Mouse (Mus musculus): ENCODE data around the gene Sorbs1. TPM values are rescaled to one million over a fixed set of nuclear protein-coding genes. Genes with fewer than 3 reads are reported as not detected.

Gene Sorbs1
- polyA plus RNA-seq, 1 experiment from 2014 or later: 73.8 TPM

DNA sequence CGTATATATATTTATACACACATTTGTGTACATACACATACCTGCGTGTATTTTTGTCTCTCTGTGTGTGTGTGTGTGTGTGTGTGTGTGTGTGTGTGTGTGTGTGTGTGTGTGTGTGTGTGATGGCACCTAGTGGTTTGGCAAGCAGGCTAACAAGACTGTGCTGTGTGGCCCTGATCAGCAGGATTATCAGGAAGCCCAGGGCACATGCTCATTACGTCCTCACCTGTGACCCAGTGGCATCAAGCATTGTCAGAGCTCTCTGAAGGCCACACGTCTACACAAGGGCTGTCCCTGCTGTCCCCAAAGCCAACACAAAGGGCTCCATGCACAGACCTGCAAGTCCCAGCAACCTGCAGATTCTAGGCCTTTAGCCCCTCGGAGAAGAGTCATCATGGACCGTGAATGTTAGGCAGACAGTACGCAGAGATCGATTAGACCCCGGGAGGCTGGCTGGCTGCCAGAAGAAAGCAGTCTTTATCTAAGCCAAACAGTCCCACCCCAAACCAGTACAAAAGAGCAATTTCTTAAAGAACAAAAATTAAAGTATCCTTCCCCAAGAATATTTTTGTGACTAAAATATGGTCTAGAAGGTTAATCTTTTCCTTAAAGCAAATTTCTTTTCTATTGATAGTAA, 52.6 kb downstream of the Sorbs1 start:
- H3K36me3 ChIP-seq (ENCODE audit: control insufficient read depth, insufficient read depth): no peaks in the 10 kb centered on the region
- peaks cover 5% of the 10 kb centered on the region; the same call in 1 of the 2 replicates for H3K4me1 ChIP-seq (replicated peaks; ENCODE audit: control insufficient read depth, insufficient read depth, low read length)
- 31% methylated on average over 9 of the region's 9 CpGs for WGBS
- no peaks in the 10 kb centered on the region for H3K27me3 ChIP-seq (replicated peaks; ENCODE audit: control insufficient read depth, insufficient read depth, low read length)
- no peak overlapping the region for H3K4me3 ChIP-seq (ENCODE audit: low read depth, low read length)
- no peaks in the 10 kb centered on the region for H3K9me3 ChIP-seq (ENCODE audit: control insufficient read depth)
- no peak overlapping the region for H3K4me2 ChIP-seq (replicated peaks; ENCODE audit: low read depth)
- no peak for TF ChIP-seq CTCF (IDR thresholded peaks at IDR 0.05; ENCODE audit: low read depth)
- ATAC-seq: no peak
- no peak overlapping the region for H3K9ac ChIP-seq (ENCODE audit: low read depth, low read length)
- H3K27ac ChIP-seq (ENCODE audit: low read depth, low read length): no peak overlapping the region

DNA sequence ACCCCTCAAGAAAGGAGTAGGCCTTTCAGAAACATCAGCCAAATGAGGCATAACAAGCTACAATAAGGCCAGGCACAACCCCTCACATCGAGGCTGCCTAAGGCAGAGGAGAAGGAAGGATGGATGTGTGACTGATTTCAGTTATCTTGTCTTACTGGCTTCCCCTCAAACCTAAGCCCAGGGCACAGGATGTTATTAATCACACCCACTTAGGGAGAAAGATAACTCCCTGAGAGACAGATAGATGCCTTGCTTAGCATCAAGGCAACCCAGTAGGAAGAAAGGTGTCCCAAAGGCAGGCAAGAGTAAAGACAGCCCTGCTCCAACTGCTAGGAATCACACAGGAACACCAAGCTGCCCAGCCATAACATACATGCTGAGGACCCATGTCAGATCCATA, 54.2 kb downstream of the Sorbs1 start:
- no peak for ATAC-seq
- H3K27ac ChIP-seq (ENCODE audit: low read depth, low read length): no peak overlapping the region

DNA sequence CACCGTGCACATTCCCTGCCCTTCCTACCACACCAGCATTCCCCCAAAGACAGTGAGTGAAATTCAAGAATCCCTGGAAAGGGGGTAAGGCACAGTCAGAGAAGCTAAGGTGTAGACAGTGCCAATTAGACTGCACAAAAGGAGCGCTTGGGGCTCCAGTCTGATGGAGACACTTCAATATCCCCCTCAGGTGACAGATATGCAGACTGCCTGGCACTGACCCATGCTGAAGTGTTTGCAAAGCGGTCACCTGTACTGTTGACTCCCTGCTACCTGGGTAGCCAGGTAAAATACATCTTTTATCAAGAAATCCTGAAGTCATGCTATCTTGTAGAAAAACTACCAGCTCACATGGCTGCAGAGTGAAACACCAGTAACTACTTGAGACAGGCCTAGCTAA, 54.8 kb downstream of the Sorbs1 start:
- no peak overlapping the region for H3K4me2 ChIP-seq (replicated peaks; ENCODE audit: low read depth)
- no peaks in the 10 kb centered on the region for H3K9me3 ChIP-seq (ENCODE audit: control insufficient read depth)
- peaks cover 5% of the 10 kb centered on the region; the same call in 1 of the 2 replicates for H3K4me1 ChIP-seq (replicated peaks; ENCODE audit: control insufficient read depth, insufficient read depth, low read length)
- no peak for ATAC-seq
- no peaks in the 10 kb centered on the region for H3K36me3 ChIP-seq (ENCODE audit: control insufficient read depth, insufficient read depth)
- H3K4me3 ChIP-seq (ENCODE audit: low read depth, low read length): no peak overlapping the region
- no peaks in the 10 kb centered on the region for H3K27me3 ChIP-seq (replicated peaks; ENCODE audit: control insufficient read depth, insufficient read depth, low read length)
- TF ChIP-seq CTCF (IDR thresholded peaks at IDR 0.05; ENCODE audit: low read depth): no peak
- H3K9ac ChIP-seq (ENCODE audit: low read depth, low read length): no peak overlapping the region
- H3K27ac ChIP-seq (ENCODE audit: low read depth, low read length): no peak overlapping the region
- 78% methylated on average over 3 of the region's 3 CpGs for WGBS

More for the DNA sequence above, 54.2 kb downstream of the Sorbs1 start:
- Histone ChIP-seq H3K27me3 (replicated peaks; ENCODE audit: control insufficient read depth, insufficient read depth, low read length) (no peaks in the 10 kb centered on the region), H3K9ac (ENCODE audit: low read depth, low read length) (no peak overlapping the region), H3K4me1 (replicated peaks; ENCODE audit: control insufficient read depth, insufficient read depth, low read length) (peaks cover 5% of the 10 kb centered on the region; the same call in 1 of the 2 replicates), H3K4me2 (replicated peaks; ENCODE audit: low read depth) (no peak overlapping the region), H3K36me3 (ENCODE audit: control insufficient read depth, insufficient read depth) (no peaks in the 10 kb centered on the region), H3K4me3 (ENCODE audit: low read depth, low read length) (no peak overlapping the region), H3K9me3 (ENCODE audit: control insufficient read depth) (no peaks in the 10 kb centered on the region)
- WGBS: 64% methylated on average over 1 of the region's 1 CpGs
- TF ChIP-seq CTCF (IDR thresholded peaks at IDR 0.05; ENCODE audit: low read depth): no peak

DNA sequence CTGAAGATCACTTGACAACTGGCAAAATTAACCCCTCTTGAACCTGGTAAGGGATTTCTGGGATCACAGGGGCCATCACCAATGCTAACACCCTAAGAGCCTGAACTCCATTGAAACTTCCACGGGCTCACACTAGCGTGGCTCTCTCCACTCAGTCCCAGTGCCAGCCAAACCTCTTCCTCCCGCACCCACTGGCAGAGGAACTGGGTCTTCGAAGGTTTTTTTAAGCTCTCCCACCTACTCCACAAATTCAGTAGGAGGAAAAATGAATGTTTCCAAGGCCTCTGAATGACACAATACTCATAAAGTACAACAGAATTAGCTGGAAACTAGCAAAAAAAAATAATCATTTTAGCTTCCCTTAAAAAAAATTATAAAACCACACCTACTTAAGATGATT, 58.3 kb downstream of the Sorbs1 start:
- 90% methylated on average over 4 of the region's 4 CpGs for WGBS

DNA sequence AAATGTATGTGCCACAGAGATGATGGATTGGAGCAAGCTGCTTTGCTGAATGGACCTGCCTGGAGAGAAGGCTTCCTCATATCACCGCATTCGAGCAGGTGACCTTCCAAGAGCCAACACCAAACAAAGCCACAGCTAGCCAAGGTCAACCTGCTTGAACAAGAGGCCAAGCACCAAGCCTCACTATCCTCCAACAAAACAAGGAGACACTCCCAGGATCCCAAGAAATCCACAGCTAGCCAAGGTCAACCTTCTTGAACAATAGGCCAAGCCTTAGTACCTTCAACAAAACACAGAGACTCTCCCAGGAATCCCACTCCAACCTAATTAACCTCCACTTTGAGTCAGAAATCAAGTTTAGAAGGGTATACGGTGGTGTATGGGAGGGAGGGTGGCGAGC, 59.5 kb downstream of the Sorbs1 start:
- Histone ChIP-seq H3K27ac (ENCODE audit: low read depth, low read length) (no peak overlapping the region), H3K4me1 (replicated peaks; ENCODE audit: control insufficient read depth, insufficient read depth, low read length) (no peaks in the 10 kb centered on the region), H3K9ac (ENCODE audit: low read depth, low read length) (no peak overlapping the region), H3K9me3 (ENCODE audit: control insufficient read depth) (no peaks in the 10 kb centered on the region), H3K4me3 (ENCODE audit: low read depth, low read length) (no peak overlapping the region), H3K4me2 (replicated peaks; ENCODE audit: low read depth) (no peak overlapping the region), H3K27me3 (replicated peaks; ENCODE audit: control insufficient read depth, insufficient read depth, low read length) (no peaks in the 10 kb centered on the region), H3K36me3 (ENCODE audit: control insufficient read depth, insufficient read depth) (0 out of 2 replicates have a peak, but pooled peaks cover 3% of the 10 kb centered on the region)
- 94% methylated on average over 4 of the region's 4 CpGs for WGBS
- TF ChIP-seq CTCF (IDR thresholded peaks at IDR 0.05; ENCODE audit: low read depth): no peak
- no peak for ATAC-seq

More for the DNA sequence above, 58.3 kb downstream of the Sorbs1 start:
- no peak overlapping the region for H3K4me3 ChIP-seq (ENCODE audit: low read depth, low read length)
- ATAC-seq: no peak
- H3K4me2 ChIP-seq (replicated peaks; ENCODE audit: low read depth): no peak overlapping the region
- H3K4me1 ChIP-seq (replicated peaks; ENCODE audit: control insufficient read depth, insufficient read depth, low read length): no peaks in the 10 kb centered on the region
- H3K9me3 ChIP-seq (ENCODE audit: control insufficient read depth): no peaks in the 10 kb centered on the region
- no peak for TF ChIP-seq CTCF (IDR thresholded peaks at IDR 0.05; ENCODE audit: low read depth)
- H3K36me3 ChIP-seq (ENCODE audit: control insufficient read depth, insufficient read depth): no peaks in the 10 kb centered on the region
- no peak overlapping the region for H3K27ac ChIP-seq (ENCODE audit: low read depth, low read length)
- H3K9ac ChIP-seq (ENCODE audit: low read depth, low read length): no peak overlapping the region
- no peaks in the 10 kb centered on the region for H3K27me3 ChIP-seq (replicated peaks; ENCODE audit: control insufficient read depth, insufficient read depth, low read length)

DNA sequence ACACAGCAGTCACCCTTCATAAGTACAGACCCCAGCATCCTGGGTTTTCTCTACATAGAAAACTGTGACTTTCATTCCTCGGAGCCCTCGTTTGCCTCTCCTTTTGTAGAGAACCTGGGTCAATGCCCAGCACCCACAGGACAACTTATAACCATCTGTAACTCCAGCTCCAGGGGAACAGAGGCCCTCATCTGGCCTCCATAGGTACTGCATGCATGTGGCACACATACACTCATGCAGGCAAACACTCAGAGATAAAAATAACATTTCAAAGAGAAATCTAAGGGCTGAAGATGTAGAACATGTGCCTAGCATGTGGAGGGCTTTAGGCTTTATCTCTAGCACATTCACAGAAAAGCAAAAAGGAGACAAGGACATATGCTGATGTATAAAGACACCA, 61.4 kb downstream of the Sorbs1 start:
- no peak overlapping the region for H3K9ac ChIP-seq (ENCODE audit: low read depth, low read length)
- WGBS: 95% methylated on average over 2 of the region's 2 CpGs
- no peak overlapping the region for H3K4me2 ChIP-seq (replicated peaks; ENCODE audit: low read depth)
- no peak overlapping the region for H3K27ac ChIP-seq (ENCODE audit: low read depth, low read length)
- H3K4me3 ChIP-seq (ENCODE audit: low read depth, low read length): no peak overlapping the region
- 0 out of 2 replicates have a peak, but pooled peaks have one; percentile 18 for TF ChIP-seq CTCF (IDR thresholded peaks at IDR 0.05; ENCODE audit: low read depth)
- no peaks in the 10 kb centered on the region for H3K27me3 ChIP-seq (replicated peaks; ENCODE audit: control insufficient read depth, insufficient read depth, low read length)
- H3K36me3 ChIP-seq (ENCODE audit: control insufficient read depth, insufficient read depth): peaks cover 9% of the 10 kb centered on the region; the same call in 1 of the 2 replicates
- H3K9me3 ChIP-seq (ENCODE audit: control insufficient read depth): no peaks in the 10 kb centered on the region
- H3K4me1 ChIP-seq (replicated peaks; ENCODE audit: control insufficient read depth, insufficient read depth, low read length): no peaks in the 10 kb centered on the region
- no peak for ATAC-seq

Measured in intestine, postnatal 0 days (tissue).